Mouse (Mus musculus) regulatory T cell (primary cell): ENCODE measurements around the gene Rabep2.

ENCODE experiments used
- in situ Hi-C: fragments of 300-600 bp; cut with MboI, MseI; formaldehyde crosslinking; loops from one replicate; pipeline ENCODE4 v1.15.1; 2025; ENCODE audit warnings: high pct_unique_total_duplicates

Rabep2 gene

GRCm38 (mm10) chr7:126430167-126430566 is 1.6 kb downstream of the Rabep2 start:
- in situ Hi-C loops = no loop called here

- in situ Hi-C loops = no loop called here
Measured at GRCm38 (mm10) chr7:126434726-126435125, 6.2 kb downstream of the Rabep2 start.

- in situ Hi-C loops = no loop called here
Measured at GRCm38 (mm10) chr7:126435801-126436200, 7.2 kb downstream of the Rabep2 start.

GRCm38 (mm10) chr7:126436851-126437250 is 8.3 kb downstream of the Rabep2 start:
- in situ Hi-C loops = no loop called here

GRCm38 (mm10) chr7:126440134-126440533 is 11.6 kb downstream of the Rabep2 start:
- in situ Hi-C loops = no loop called here

- in situ Hi-C loops = no loop called here
Measured at GRCm38 (mm10) chr7:126443997-126444396, 15.4 kb downstream of the Rabep2 start.

- in situ Hi-C loops = no loop called here
Measured at GRCm38 (mm10) chr7:126444536-126444935, 16.0 kb downstream of the Rabep2 start.

GRCm38 (mm10) chr7:126445104-126445815 is 16.7 kb downstream of the Rabep2 start:
- in situ Hi-C loops = no loop called here

GRCm38 (mm10) chr7:126446217-126446616 is 17.7 kb downstream of the Rabep2 start:
- in situ Hi-C loops = no loop called here

- in situ Hi-C loops = no loop called here
Measured at GRCm38 (mm10) chr7:126448481-126448880, 19.9 kb downstream of the Rabep2 start.

- in situ Hi-C loops = no loop called here
Measured at GRCm38 (mm10) chr7:126449991-126450390, 21.4 kb downstream of the Rabep2 start.

- in situ Hi-C loops = no loop called here
Measured at GRCm38 (mm10) chr7:126450641-126451040, 22.1 kb downstream of the Rabep2 start.

- in situ Hi-C loops = no loop called here
Measured at GRCm38 (mm10) chr7:126452244-126452643, 23.7 kb downstream of the Rabep2 start.

GRCm38 (mm10) chr7:126453861-126454260 is 25.3 kb downstream of the Rabep2 start:
- in situ Hi-C loops = no loop called here

GRCm38 (mm10) chr7:126455242-126455641 is 26.7 kb downstream of the Rabep2 start:
- in situ Hi-C loops = no loop called here

GRCm38 (mm10) chr7:126456382-126457266 is 28.1 kb downstream of the Rabep2 start:
- in situ Hi-C loops = no loop called here

- in situ Hi-C loops = no loop called here
Measured at GRCm38 (mm10) chr7:126458225-126458624, 29.7 kb downstream of the Rabep2 start.

GRCm38 (mm10) chr7:126458844-126459618 is 30.5 kb downstream of the Rabep2 start:
- in situ Hi-C loops = no loop called here

- in situ Hi-C loops = no loop called here
Measured at GRCm38 (mm10) chr7:126460623-126461399, 32.3 kb downstream of the Rabep2 start.

- in situ Hi-C loops = no loop called here
Measured at GRCm38 (mm10) chr7:126461626-126462025, 33.1 kb downstream of the Rabep2 start.

- in situ Hi-C loops = no loop called here
Measured at GRCm38 (mm10) chr7:126463004-126463403, 34.4 kb downstream of the Rabep2 start, which contains the start of gene Atp2a1. Gene Atp2a1, minus strand, starts transcription at chr7:126463108.
